In genomic region chr2:97467664-97468063, GRCm38 (mm10) we compare ENCODE assay signal across 8 mouse cellular contexts.
A peak's percentile ranks its signal among the peaks of the same experiment; 100 is the strongest.
DNase-seq lines count a peak whose midpoint lies in the region; ATAC-seq and TF ChIP-seq lines count a peak whose summit lies in the region.

No protein-coding gene starts in this region.

- peak overlapping the region; percentile 87 for H3K4me2 ChIP-seq in heart, embryonic 15.5 days
- H3K4me2 ChIP-seq in hindbrain, embryonic 14.5 days (replicated peaks): peak overlapping the region; percentile 79
- H3K4me2 ChIP-seq in midbrain, embryonic 13.5 days (replicated peaks): peak overlapping the region; percentile 80

- H3K4me1 ChIP-seq in heart, embryonic 15.5 days (replicated peaks): peaks cover 3% of the 10 kb centered on the region
- no peaks in the 10 kb centered on the region for H3K4me1 ChIP-seq in cortical plate, adult 2 months (ENCODE audit: control insufficient read depth, insufficient read depth, low read length)
- peaks cover 25% of the 10 kb centered on the region; the same call in 1 of the 2 replicates for H3K4me1 ChIP-seq in hindbrain, embryonic 14.5 days (replicated peaks; ENCODE audit: control insufficient read depth, insufficient read depth, low read length)
- peaks cover 23% of the 10 kb centered on the region for H3K4me1 ChIP-seq in midbrain, embryonic 13.5 days (replicated peaks)

- peaks cover 12% of the 10 kb centered on the region for H3K27me3 ChIP-seq in heart, embryonic 15.5 days
- H3K27me3 ChIP-seq in hindbrain, embryonic 14.5 days (ENCODE audit: control insufficient read depth, insufficient read depth, low read length): no peaks in the 10 kb centered on the region
- H3K27me3 ChIP-seq in midbrain, embryonic 13.5 days: no peaks in the 10 kb centered on the region

- TF ChIP-seq CTCF in cortical plate, adult 2 months (IDR thresholded peaks at IDR 0.05; ENCODE audit: extremely low read depth, insufficient read depth, low read length): no peak

- ATAC-seq in heart, embryonic 15.5 days (replicated peaks; ENCODE audit: insufficient number of reproducible peaks, insufficient read depth, low FRiP score, low read depth): no peak
- ATAC-seq in hindbrain, embryonic 14.5 days (ENCODE audit: low FRiP score): no peak
- ATAC-seq in midbrain, embryonic 13.5 days: no peak

- H3K9ac ChIP-seq in heart, embryonic 15.5 days: peak overlapping the region; percentile 41; the same call in 1 of the 2 replicates
- H3K9ac ChIP-seq in hindbrain, embryonic 14.5 days: peak overlapping the region; percentile 77
- peak overlapping the region; percentile 72 for H3K9ac ChIP-seq in midbrain, embryonic 13.5 days (replicated peaks)

- peak overlapping the region; percentile 66 for H3K4me3 ChIP-seq in heart, embryonic 15.5 days
- peak overlapping the region; percentile 87 for H3K4me3 ChIP-seq in cortical plate, adult 2 months (ENCODE audit: insufficient read depth, low read length)
- H3K4me3 ChIP-seq in hindbrain, embryonic 14.5 days (replicated peaks; ENCODE audit: low read length): peak overlapping the region; percentile 59
- peak overlapping the region; percentile 58 for H3K4me3 ChIP-seq in midbrain, embryonic 13.5 days (replicated peaks)

- TF ChIP-seq POLR2A in cortical plate, adult 2 months (IDR thresholded peaks at IDR 0.05; ENCODE audit: extremely low read depth, insufficient read depth, low read length): no peak

- H3K36me3 ChIP-seq in heart, embryonic 15.5 days: no peaks in the 10 kb centered on the region
- H3K36me3 ChIP-seq in hindbrain, embryonic 14.5 days (replicated peaks; ENCODE audit: control insufficient read depth, insufficient read depth): no peaks in the 10 kb centered on the region
- H3K36me3 ChIP-seq in midbrain, embryonic 13.5 days: no peaks in the 10 kb centered on the region

- H3K27ac ChIP-seq in heart, embryonic 15.5 days: no peak overlapping the region
- H3K27ac ChIP-seq in cortical plate, adult 2 months (ENCODE audit: insufficient read depth, low read length): peak overlapping the region; percentile 91
- peak overlapping the region; percentile 95 for H3K27ac ChIP-seq in hindbrain, embryonic 14.5 days
- H3K27ac ChIP-seq in midbrain, embryonic 13.5 days: peak overlapping the region; percentile 92

- DNase-seq in heart, adult 11 months: no peak
- peak; percentile 53 for DNase-seq in hindbrain, embryonic 14.5 days (ENCODE audit: low spot score)
- DNase-seq in layer of hippocampus, postnatal 36 days: no peak
- no peak for DNase-seq in gastrocnemius, postnatal 4 days (ENCODE audit: low spot score in 2 of 2)
- DNase-seq in urinary bladder, postnatal 36 days (ENCODE audit: low spot score in 2 of 2): no peak

- whole genome bisulfite sequencing in heart, embryonic 15.5 days: 10% methylated on average over 8 of the region's 8 CpGs
- WGBS in hindbrain, embryonic 14.5 days: 7% methylated on average over 8 of the region's 8 CpGs
- WGBS in midbrain, embryonic 13.5 days: 6% methylated on average over 8 of the region's 8 CpGs

- H3K9me3 ChIP-seq in heart, embryonic 15.5 days (replicated peaks): no peaks in the 10 kb centered on the region
- H3K9me3 ChIP-seq in hindbrain, embryonic 14.5 days (ENCODE audit: control insufficient read depth, low read length): no peaks in the 10 kb centered on the region
- H3K9me3 ChIP-seq in midbrain, embryonic 13.5 days: no peaks in the 10 kb centered on the region
